Mouse (Mus musculus): ENCODE measurements around the gene Ptpn4. TPM values are rescaled to one million over a fixed set of nuclear protein-coding genes. Genes with fewer than 3 reads are reported as not detected.

The Ptpn4 gene
- total RNA-seq, 1 experiment from 2014 or later: 20.9 TPM

- no peak for ATAC-seq (replicated peaks; ENCODE audit: insufficient number of reproducible peaks, low FRiP score, low TSS enrichment, poor library complexity, severe bottlenecking)
These were observed 9.3 kb downstream of the Ptpn4 start for GRCm38 (mm10) chr1:119828160-119828559.

GRCm38 (mm10) chr1:119818704-119819103 is 18.7 kb downstream of the Ptpn4 start:
- no peak for ATAC-seq (replicated peaks; ENCODE audit: insufficient number of reproducible peaks, low FRiP score, low TSS enrichment, poor library complexity, severe bottlenecking)

- ATAC-seq (replicated peaks; ENCODE audit: insufficient number of reproducible peaks, low FRiP score, low TSS enrichment, poor library complexity, severe bottlenecking): no peak
These were observed 29.7 kb downstream of the Ptpn4 start for GRCm38 (mm10) chr1:119807707-119808106.

- ATAC-seq (replicated peaks; ENCODE audit: insufficient number of reproducible peaks, low FRiP score, low TSS enrichment, poor library complexity, severe bottlenecking): no peak
These were observed 31.4 kb downstream of the Ptpn4 start for GRCm38 (mm10) chr1:119805984-119806383.

- no peak for ATAC-seq (replicated peaks; ENCODE audit: insufficient number of reproducible peaks, low FRiP score, low TSS enrichment, poor library complexity, severe bottlenecking)
These were observed 32.8 kb downstream of the Ptpn4 start for GRCm38 (mm10) chr1:119804586-119804985.

GRCm38 (mm10) chr1:119795174-119795573 is 42.2 kb downstream of the Ptpn4 start:
- no peak for ATAC-seq (replicated peaks; ENCODE audit: insufficient number of reproducible peaks, low FRiP score, low TSS enrichment, poor library complexity, severe bottlenecking)

GRCm38 (mm10) chr1:119794342-119794741 is 43.1 kb downstream of the Ptpn4 start:
- ATAC-seq (replicated peaks; ENCODE audit: insufficient number of reproducible peaks, low FRiP score, low TSS enrichment, poor library complexity, severe bottlenecking): no peak

- ATAC-seq (replicated peaks; ENCODE audit: insufficient number of reproducible peaks, low FRiP score, low TSS enrichment, poor library complexity, severe bottlenecking): no peak
These were observed 46.8 kb downstream of the Ptpn4 start for GRCm38 (mm10) chr1:119790616-119791015.

GRCm38 (mm10) chr1:119775915-119776314 is 61.5 kb downstream of the Ptpn4 start:
- no peak for ATAC-seq (replicated peaks; ENCODE audit: insufficient number of reproducible peaks, low FRiP score, low TSS enrichment, poor library complexity, severe bottlenecking)

GRCm38 (mm10) chr1:119735692-119736091 is 101.7 kb downstream of the Ptpn4 start:
- ATAC-seq (replicated peaks; ENCODE audit: insufficient number of reproducible peaks, low FRiP score, low TSS enrichment, poor library complexity, severe bottlenecking): no peak

GRCm38 (mm10) chr1:119734801-119735200 is 102.6 kb downstream of the Ptpn4 start:
- ATAC-seq (replicated peaks; ENCODE audit: insufficient number of reproducible peaks, low FRiP score, low TSS enrichment, poor library complexity, severe bottlenecking): no peak

- ATAC-seq (replicated peaks; ENCODE audit: insufficient number of reproducible peaks, low FRiP score, low TSS enrichment, poor library complexity, severe bottlenecking): no peak
These were observed 106.2 kb downstream of the Ptpn4 start for GRCm38 (mm10) chr1:119731166-119731565.

- no peak for ATAC-seq (replicated peaks; ENCODE audit: insufficient number of reproducible peaks, low FRiP score, low TSS enrichment, poor library complexity, severe bottlenecking)
These were observed 124.4 kb downstream of the Ptpn4 start for GRCm38 (mm10) chr1:119713017-119713416.

GRCm38 (mm10) chr1:119706471-119707217 is 130.8 kb downstream of the Ptpn4 start:
- ATAC-seq (replicated peaks; ENCODE audit: insufficient number of reproducible peaks, low FRiP score, low TSS enrichment, poor library complexity, severe bottlenecking): no peak

- no peak for ATAC-seq (replicated peaks; ENCODE audit: insufficient number of reproducible peaks, low FRiP score, low TSS enrichment, poor library complexity, severe bottlenecking)
These were observed 140.6 kb downstream of the Ptpn4 start for GRCm38 (mm10) chr1:119696860-119697259.

- ATAC-seq (replicated peaks; ENCODE audit: insufficient number of reproducible peaks, low FRiP score, low TSS enrichment, poor library complexity, severe bottlenecking): no peak
These were observed 151.4 kb downstream of the Ptpn4 start for GRCm38 (mm10) chr1:119685773-119686558.

- ATAC-seq (replicated peaks; ENCODE audit: insufficient number of reproducible peaks, low FRiP score, low TSS enrichment, poor library complexity, severe bottlenecking): no peak
These were observed 155.7 kb downstream of the Ptpn4 start for GRCm38 (mm10) chr1:119681663-119682213.

GRCm38 (mm10) chr1:119674984-119675383 is 162.4 kb downstream of the Ptpn4 start:
- ATAC-seq (replicated peaks; ENCODE audit: insufficient number of reproducible peaks, low FRiP score, low TSS enrichment, poor library complexity, severe bottlenecking): no peak

- ATAC-seq (replicated peaks; ENCODE audit: insufficient number of reproducible peaks, low FRiP score, low TSS enrichment, poor library complexity, severe bottlenecking): no peak
These were observed 170.5 kb downstream of the Ptpn4 start for GRCm38 (mm10) chr1:119666904-119667303.

- ATAC-seq (replicated peaks; ENCODE audit: insufficient number of reproducible peaks, low FRiP score, low TSS enrichment, poor library complexity, severe bottlenecking): no peak
These were observed 183.1 kb downstream of the Ptpn4 start for GRCm38 (mm10) chr1:119654307-119654706.
